Mouse (Mus musculus): ENCODE results near the gene F10. TPM values are rescaled to one million over a fixed set of nuclear protein-coding genes. Genes with fewer than 3 reads are reported as not detected.

Gene F10
- polyA plus RNA-seq, 1 experiment: 0.24 TPM

- no peak overlapping the region for H3K9ac ChIP-seq (ENCODE audit: low read depth, poor library complexity, severe bottlenecking)
- H3K9me3 ChIP-seq (replicated peaks; ENCODE audit: control insufficient read depth, insufficient read depth, low read length, poor library complexity, severe bottlenecking): no peaks in the 10 kb centered on the region
- H3K27ac ChIP-seq (ENCODE audit: insufficient read depth, low read length): no peak overlapping the region
- no peaks in the 10 kb centered on the region for H3K27me3 ChIP-seq (ENCODE audit: control insufficient read depth, insufficient read depth, low read length, poor library complexity, severe bottlenecking)
- H3K36me3 ChIP-seq (ENCODE audit: control insufficient read depth, insufficient read depth, low read length, poor library complexity, severe bottlenecking): no peaks in the 10 kb centered on the region
- H3K4me1 ChIP-seq (ENCODE audit: control insufficient read depth, insufficient read depth, low read length): peaks cover under 1% of the 10 kb centered on the region
- no peak for TF ChIP-seq CTCF (IDR thresholded peaks at IDR 0.05; ENCODE audit: low read depth, low read length)
- TF ChIP-seq EP300 (IDR thresholded peaks at IDR 0.05; ENCODE audit: insufficient read depth, low read depth, low read length): no peak
- TF ChIP-seq POLR2A (IDR thresholded peaks at IDR 0.05; ENCODE audit: insufficient read depth, low read length): no peak
- no peak overlapping the region for H3K4me3 ChIP-seq (ENCODE audit: low read depth, low read length)
Measured at GRCm38 (mm10) chr8:12996831-12997275, 40.3 kb upstream of the F10 start.

DNA sequence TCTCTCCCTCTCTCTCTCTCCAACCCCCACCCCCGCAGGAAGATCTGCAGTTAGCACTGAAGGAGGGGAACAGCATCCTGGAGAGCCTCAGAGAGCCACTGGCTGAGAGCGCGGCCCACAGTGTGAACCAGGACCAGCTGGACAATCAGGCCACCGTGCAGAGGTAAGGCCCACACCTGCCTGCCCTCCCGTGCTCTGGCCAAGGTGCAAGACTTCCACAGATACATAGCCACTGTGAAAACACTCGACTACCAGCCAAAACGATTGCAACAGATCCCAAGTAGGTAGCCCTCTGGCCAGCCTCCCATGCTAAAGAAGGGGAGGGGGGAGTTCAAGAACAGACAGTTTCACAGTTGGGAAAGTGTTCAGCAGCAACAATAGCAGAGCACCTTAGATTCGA is 38.8 kb upstream of the F10 start:
- no peaks in the 10 kb centered on the region for H3K9me3 ChIP-seq (replicated peaks; ENCODE audit: control insufficient read depth, insufficient read depth, low read length, poor library complexity, severe bottlenecking)
- H3K4me3 ChIP-seq (ENCODE audit: low read depth, low read length): no peak overlapping the region
- TF ChIP-seq EP300 (IDR thresholded peaks at IDR 0.05; ENCODE audit: insufficient read depth, low read depth, low read length) (no peak), CTCF (IDR thresholded peaks at IDR 0.05; ENCODE audit: low read depth, low read length) (no peak), POLR2A (IDR thresholded peaks at IDR 0.05; ENCODE audit: insufficient read depth, low read length) (no peak)
- H3K36me3 ChIP-seq (ENCODE audit: control insufficient read depth, insufficient read depth, low read length, poor library complexity, severe bottlenecking): no peaks in the 10 kb centered on the region
- H3K9ac ChIP-seq (ENCODE audit: low read depth, poor library complexity, severe bottlenecking): no peak overlapping the region
- H3K4me1 ChIP-seq (ENCODE audit: control insufficient read depth, insufficient read depth, low read length): no peaks in the 10 kb centered on the region
- no peak overlapping the region for H3K27ac ChIP-seq (ENCODE audit: insufficient read depth, low read length)
- no peaks in the 10 kb centered on the region for H3K27me3 ChIP-seq (ENCODE audit: control insufficient read depth, insufficient read depth, low read length, poor library complexity, severe bottlenecking)

DNA sequence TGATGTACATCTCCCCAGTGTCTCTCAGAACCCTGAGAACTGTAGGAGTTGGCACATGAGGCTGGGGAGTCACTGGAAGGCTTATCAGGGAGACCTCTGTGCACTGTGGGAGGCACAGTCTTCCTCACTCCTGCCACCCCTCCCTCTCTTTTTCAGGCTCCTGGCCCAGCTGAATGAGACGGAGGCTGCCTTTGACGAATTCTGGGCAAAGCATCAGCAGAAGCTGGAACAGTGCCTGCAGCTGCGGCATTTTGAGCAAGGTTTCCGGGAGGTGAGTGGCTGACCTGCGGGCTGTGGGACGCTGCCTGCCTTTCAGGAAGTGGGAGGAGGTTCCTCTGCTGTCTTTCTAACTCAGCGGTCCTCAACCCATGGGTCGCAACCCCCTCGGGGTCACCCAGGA is 37.3 kb upstream of the F10 start:
- H3K9me3 ChIP-seq (replicated peaks; ENCODE audit: control insufficient read depth, insufficient read depth, low read length, poor library complexity, severe bottlenecking): no peaks in the 10 kb centered on the region
- H3K4me1 ChIP-seq (ENCODE audit: control insufficient read depth, insufficient read depth, low read length): no peaks in the 10 kb centered on the region
- TF ChIP-seq EP300 (IDR thresholded peaks at IDR 0.05; ENCODE audit: insufficient read depth, low read depth, low read length): no peak
- TF ChIP-seq CTCF (IDR thresholded peaks at IDR 0.05; ENCODE audit: low read depth, low read length): no peak
- TF ChIP-seq POLR2A (IDR thresholded peaks at IDR 0.05; ENCODE audit: insufficient read depth, low read length): no peak
- no peak overlapping the region for H3K27ac ChIP-seq (ENCODE audit: insufficient read depth, low read length)
- no peak overlapping the region for H3K4me3 ChIP-seq (ENCODE audit: low read depth, low read length)
- H3K36me3 ChIP-seq (ENCODE audit: control insufficient read depth, insufficient read depth, low read length, poor library complexity, severe bottlenecking): no peaks in the 10 kb centered on the region
- no peak overlapping the region for H3K9ac ChIP-seq (ENCODE audit: low read depth, poor library complexity, severe bottlenecking)
- no peaks in the 10 kb centered on the region for H3K27me3 ChIP-seq (ENCODE audit: control insufficient read depth, insufficient read depth, low read length, poor library complexity, severe bottlenecking)

GRCm38 (mm10) chr8:13007458-13007857 is 29.6 kb upstream of the F10 start:
- Histone ChIP-seq H3K4me1 (ENCODE audit: control insufficient read depth, insufficient read depth, low read length) (no peaks in the 10 kb centered on the region), H3K9me3 (replicated peaks; ENCODE audit: control insufficient read depth, insufficient read depth, low read length, poor library complexity, severe bottlenecking) (no peaks in the 10 kb centered on the region), H3K9ac (ENCODE audit: low read depth, poor library complexity, severe bottlenecking) (no peak overlapping the region), H3K27me3 (ENCODE audit: control insufficient read depth, insufficient read depth, low read length, poor library complexity, severe bottlenecking) (no peaks in the 10 kb centered on the region), H3K36me3 (ENCODE audit: control insufficient read depth, insufficient read depth, low read length, poor library complexity, severe bottlenecking) (no peaks in the 10 kb centered on the region), H3K4me3 (ENCODE audit: low read depth, low read length) (no peak overlapping the region), H3K27ac (ENCODE audit: insufficient read depth, low read length) (no peak overlapping the region)
- TF ChIP-seq CTCF (IDR thresholded peaks at IDR 0.05; ENCODE audit: low read depth, low read length) (no peak), POLR2A (IDR thresholded peaks at IDR 0.05; ENCODE audit: insufficient read depth, low read length) (no peak), EP300 (IDR thresholded peaks at IDR 0.05; ENCODE audit: insufficient read depth, low read depth, low read length) (no peak)

- no peak overlapping the region for H3K27ac ChIP-seq (ENCODE audit: insufficient read depth, low read length)
- H3K9ac ChIP-seq (ENCODE audit: low read depth, poor library complexity, severe bottlenecking): no peak overlapping the region
- no peaks in the 10 kb centered on the region for H3K4me1 ChIP-seq (ENCODE audit: control insufficient read depth, insufficient read depth, low read length)
- H3K9me3 ChIP-seq (replicated peaks; ENCODE audit: control insufficient read depth, insufficient read depth, low read length, poor library complexity, severe bottlenecking): no peaks in the 10 kb centered on the region
- H3K27me3 ChIP-seq (ENCODE audit: control insufficient read depth, insufficient read depth, low read length, poor library complexity, severe bottlenecking): no peaks in the 10 kb centered on the region
- TF ChIP-seq EP300 (IDR thresholded peaks at IDR 0.05; ENCODE audit: insufficient read depth, low read depth, low read length) (no peak), CTCF (IDR thresholded peaks at IDR 0.05; ENCODE audit: low read depth, low read length) (peak; percentile 42)
- H3K4me3 ChIP-seq (ENCODE audit: low read depth, low read length): no peak overlapping the region
- no peaks in the 10 kb centered on the region for H3K36me3 ChIP-seq (ENCODE audit: control insufficient read depth, insufficient read depth, low read length, poor library complexity, severe bottlenecking)
Measured at GRCm38 (mm10) chr8:13010313-13010712, 26.8 kb upstream of the F10 start.

DNA sequence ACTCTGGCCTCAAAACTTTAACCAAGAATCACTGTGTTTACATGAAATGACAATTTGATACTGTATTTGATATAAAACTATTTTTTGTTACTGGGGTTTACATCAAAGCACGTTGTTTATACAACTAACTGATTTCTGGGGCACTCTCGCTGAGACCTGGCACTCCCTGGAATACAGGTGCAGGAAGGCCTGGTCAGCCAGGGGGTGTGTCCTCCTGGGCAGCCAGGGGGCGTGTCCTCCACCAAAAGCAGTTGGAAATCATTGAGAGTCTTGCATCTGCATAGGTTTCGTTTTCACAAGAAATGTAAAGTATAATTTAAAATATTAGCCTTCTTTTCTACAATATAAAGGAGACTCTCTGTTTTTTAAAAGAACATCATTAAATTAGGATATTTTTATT is 17.5 kb upstream of the F10 start:
- Histone ChIP-seq H3K36me3 (ENCODE audit: control insufficient read depth, insufficient read depth, low read length, poor library complexity, severe bottlenecking) (no peaks in the 10 kb centered on the region), H3K4me3 (ENCODE audit: low read depth, low read length) (no peak overlapping the region), H3K27ac (ENCODE audit: insufficient read depth, low read length) (no peak overlapping the region), H3K9me3 (replicated peaks; ENCODE audit: control insufficient read depth, insufficient read depth, low read length, poor library complexity, severe bottlenecking) (no peaks in the 10 kb centered on the region), H3K27me3 (ENCODE audit: control insufficient read depth, insufficient read depth, low read length, poor library complexity, severe bottlenecking) (no peaks in the 10 kb centered on the region), H3K9ac (ENCODE audit: low read depth, poor library complexity, severe bottlenecking) (no peak overlapping the region), H3K4me1 (ENCODE audit: control insufficient read depth, insufficient read depth, low read length) (no peaks in the 10 kb centered on the region)
- TF ChIP-seq POLR2A (IDR thresholded peaks at IDR 0.05; ENCODE audit: insufficient read depth, low read length): no peak
- TF ChIP-seq CTCF (IDR thresholded peaks at IDR 0.05; ENCODE audit: low read depth, low read length): no peak
- no peak for TF ChIP-seq EP300 (IDR thresholded peaks at IDR 0.05; ENCODE audit: insufficient read depth, low read depth, low read length)

Data from ES-Bruce4 (cell line).